Mouse (Mus musculus) skeletal muscle tissue, adult 2 months (tissue): ENCODE measurements around the gene Pnpla7.
A peak's percentile ranks its signal among the peaks of the same experiment; 100 is the strongest.
"Not testable (repeated sequence)": the region's sequence is repeated elsewhere in the genome, so short reads cannot be mapped to it uniquely, and the experiment has no call there.

Experiments
- DNase-seq: peaks from one replicate; pipeline ENCODE4 v3.0.0-alpha.2; 2012; ENCODE audit warnings: low read depth, low spot score

Gene Pnpla7

DNA sequence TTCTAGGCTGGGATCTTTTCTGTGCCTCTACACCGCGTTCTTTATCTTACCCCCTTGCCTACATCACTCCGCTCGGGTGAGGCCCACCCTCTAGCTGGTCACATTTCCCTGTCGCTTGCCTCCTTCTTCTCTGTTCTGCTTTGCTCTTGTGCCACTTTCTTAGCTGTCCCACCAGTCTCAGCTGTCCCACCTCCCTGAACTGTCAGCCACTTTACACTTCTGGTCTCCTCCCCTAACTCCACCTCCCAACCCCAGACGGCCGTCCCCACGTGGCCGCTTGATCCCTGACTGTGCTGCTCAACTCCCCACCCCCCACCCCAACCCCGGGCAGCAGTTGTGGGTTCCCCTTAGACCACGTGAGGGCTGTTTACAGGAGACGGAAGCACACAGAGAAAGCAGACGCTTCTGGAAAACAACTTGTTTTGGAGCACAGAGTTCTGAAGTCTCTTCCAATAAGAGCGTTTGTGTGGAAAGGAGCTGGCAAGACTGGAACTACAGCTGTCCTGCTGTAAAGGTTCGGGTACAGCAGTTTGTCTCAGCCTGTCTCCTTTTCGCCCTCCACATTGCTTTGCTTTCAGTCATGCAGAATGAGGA lies at the start of gene Pnpla7:
Gene Pnpla7, plus strand, starts transcription at position 330 of the 594 bp plus-strand sequence.
- DNase-seq, result peak; percentile 91

DNA sequence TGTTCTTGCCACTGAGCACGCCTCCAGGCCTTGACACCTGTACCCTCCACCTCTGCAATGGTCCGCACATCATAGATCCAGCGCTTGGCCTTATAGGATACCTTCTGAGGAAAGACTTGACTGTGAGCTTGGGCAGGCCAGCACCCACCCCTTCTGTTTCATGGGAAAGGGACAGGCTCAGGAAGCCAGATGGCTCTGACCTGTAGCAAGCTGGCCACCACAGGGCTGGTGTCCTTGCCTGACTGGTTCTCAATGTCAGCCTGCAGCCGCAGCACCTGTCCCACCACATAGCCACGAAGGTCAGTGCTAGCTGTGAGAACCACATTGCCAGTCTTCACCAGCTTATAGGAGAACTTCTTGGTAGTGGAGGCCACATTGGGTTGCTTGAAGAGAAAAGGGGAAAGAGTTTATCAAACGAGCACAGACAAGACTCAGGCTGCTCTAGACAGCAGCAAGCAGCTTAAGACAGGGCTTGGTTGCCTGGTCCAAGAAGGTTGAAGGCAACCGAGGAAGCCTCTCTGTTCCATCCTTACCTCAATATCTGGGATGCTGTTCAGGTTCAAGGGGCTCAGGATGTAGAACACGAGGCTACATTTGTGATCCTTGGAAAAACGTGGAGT lies 49.4 kb upstream of the Pnpla7 start:
- DNase-seq, result no peak

DNA sequence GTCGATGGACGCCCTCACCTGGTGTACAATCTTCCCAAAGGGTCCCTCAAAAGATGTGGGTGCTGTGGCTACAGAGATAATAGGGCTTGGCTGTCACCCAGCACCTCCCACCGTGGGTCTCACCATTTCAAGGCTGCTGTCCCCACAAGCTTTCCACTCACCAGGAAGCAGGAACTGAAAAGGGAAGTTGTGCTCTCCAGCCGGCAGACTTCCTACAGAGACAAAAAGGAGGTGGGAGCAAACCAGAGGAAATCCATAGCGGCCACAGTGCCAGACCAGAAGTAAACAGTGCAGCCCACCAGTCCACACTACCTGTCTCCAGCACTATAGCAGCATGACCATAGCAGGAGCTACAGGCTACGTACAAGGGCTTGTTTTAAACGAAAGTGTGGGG lies 48.9 kb upstream of the Pnpla7 start:
- no peak for DNase-seq

DNA sequence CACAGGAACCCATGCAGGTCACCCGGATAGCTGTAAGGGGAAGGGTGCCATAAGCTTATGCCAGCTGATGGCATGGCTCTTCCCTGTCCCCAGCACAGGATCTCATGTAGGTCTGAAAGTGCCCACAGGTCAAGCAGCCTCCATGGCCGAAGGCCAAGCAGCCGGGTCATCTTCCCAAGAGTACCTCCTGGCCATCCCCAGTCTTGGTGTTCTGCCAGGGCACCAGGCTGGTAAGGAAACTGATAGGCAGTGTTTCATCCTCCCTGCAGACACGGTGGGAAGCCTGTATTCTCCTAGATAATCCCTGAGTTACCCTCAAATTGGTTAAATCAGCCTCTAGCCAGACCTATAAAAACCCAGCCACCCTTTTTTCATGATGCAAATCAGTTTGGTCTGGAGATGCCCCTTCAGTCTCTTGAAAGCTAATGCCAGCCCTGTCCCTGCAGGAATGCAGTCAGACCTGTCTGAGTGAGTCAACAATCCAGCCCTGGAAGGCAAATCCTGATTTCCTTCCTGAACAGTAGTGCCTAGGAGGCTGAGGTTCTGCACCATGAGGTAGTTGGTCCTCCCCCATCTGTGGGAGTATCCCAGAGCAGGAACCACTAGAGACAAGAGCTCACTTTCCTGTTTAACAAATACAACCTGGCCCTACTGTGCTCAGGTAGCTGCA lies 47.9 kb upstream of the Pnpla7 start:
- DNase-seq, result peak; percentile 91

DNA sequence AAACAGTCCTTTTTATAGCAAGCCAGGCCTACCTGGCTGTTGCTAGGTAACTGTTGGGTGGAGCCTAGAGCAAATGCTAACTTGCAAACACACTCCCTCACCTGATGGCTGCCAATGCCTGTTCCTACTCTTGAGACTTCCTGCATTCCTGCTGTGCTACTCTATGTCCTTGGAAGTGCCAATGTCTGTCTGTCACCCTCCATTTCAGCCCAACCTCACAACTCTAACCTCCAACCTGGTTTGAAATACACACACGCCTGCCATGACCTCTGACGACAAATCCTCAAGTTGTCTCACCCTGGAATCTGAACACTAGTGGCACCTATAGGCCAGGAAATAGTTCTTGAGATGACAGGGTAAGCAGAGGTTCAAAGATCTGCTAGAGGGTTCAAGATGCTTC lies 46.7 kb upstream of the Pnpla7 start:
- DNase-seq, result no peak

DNA sequence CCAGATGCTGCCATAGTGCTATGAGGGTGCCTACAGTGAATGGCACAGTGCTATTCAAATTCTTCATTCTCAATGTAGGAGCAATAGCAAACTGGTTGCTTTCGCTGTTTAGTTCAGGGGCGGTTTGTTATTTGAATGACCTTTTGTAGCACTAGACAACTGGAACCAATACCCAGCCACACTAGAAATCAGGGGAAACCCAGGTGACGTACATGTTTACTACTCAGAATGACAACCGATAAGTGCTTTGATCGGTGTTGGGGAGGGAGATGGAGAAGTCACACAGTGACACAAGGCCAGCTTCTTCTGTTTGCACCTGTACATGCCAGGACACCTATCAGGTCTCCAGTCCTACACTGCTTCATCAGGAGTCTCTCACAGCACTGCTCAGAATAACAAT lies 46.2 kb upstream of the Pnpla7 start:
- DNase-seq, result no peak

DNA sequence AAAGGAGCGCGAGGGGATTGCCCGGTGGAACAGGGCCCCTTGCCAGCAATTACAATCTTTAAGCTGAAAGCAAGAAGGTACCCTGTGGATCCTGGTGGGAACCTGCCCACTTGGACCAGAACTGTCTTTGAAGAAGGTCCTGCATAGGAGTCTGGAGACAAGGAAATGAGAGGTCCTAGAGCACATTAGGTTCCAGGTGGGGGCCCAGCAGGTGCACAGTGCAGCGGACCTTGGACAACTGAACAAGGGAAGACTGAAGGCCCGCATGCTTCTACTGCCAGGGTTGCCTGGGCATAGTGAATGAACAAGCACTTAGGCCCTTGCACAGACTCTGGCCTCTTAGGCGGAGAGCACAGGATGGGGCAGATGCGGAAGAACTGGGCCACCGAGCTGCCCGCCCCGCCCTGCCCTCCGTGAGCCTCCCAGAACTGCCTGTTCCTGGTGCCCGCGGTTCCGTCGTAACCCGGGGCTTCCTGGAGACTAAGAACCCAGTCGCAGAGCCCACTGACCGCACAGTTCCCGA lies 41.3 kb upstream of the Pnpla7 start:
- DNase-seq, result no peak

DNA sequence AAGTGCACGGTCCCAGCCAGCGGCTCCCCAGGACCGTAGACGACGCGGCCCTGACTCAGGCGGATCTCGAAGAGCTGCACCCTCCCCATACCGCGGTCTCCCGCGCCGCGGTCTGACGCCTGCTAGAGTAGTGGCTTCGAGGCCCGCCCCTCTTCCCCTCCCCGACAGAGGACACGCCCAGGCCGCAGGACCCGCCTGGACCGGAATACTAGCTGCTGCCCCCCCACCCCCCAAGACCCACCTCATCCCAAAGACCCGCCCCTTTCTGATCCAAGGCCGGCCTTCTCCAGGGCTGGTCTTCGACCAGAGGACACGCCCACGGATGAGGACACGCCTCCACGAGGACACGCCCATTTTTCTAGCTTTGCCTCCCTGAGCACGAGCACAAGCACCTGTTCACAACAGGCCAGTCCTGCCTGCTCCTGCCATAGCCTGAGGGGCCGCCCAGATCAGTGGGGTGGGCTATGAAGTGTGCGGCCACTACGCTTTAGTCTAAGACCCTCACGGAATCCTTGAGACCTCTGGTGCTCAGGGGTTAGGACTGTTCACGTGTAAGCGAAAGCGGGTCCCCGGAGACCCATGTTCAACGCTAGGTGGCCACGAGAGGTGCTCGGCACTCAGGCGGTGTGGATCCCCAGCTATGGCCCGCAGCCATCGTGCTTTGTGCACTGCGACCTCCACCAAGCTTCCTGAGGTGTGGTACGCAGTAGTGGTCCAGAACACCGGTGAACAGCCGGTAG lies 40.6 kb upstream of the Pnpla7 start, which contains the start of gene Arrdc1:
Gene Arrdc1, minus strand, starts transcription at position 196 of the 740 bp plus-strand sequence.
- DNase-seq, result peak; percentile 94

DNA sequence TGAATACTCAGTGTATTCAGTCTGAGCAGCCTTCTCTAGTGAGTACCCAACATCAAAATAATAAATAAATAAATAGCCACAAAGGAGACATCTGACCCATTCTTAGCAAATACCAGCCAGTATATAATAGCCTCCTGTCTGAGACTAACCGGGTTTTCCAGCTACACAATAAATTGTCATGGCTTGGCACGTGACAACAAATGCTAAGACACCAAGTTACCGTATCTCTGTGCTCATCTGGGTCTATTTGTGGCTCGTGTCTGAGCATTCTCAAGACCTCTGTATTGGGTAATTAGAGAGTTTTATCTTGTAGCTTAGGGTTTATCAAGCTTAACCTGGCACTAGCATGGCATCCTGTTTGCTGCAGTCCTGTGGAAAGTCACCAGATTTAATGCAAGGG lies 33.7 kb upstream of the Pnpla7 start:
- DNase-seq, result no peak

DNA sequence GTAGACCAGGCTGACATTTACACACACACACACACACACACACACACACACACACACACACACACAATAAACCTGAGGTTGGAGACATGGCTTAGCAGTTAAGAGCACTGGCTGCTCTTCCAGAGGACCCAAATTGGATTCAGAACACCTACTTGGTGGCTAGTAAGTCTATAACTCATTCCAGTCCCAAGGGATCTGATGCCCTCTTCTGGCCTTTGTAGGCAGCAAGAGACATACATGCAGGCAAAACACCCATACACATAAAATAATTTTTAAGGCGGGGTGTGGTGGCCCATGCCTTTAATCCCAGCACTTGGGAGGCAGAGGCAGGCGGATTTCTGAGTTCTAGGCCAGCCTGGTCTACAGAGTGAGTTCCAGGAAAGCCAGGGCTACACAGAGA lies 31.5 kb upstream of the Pnpla7 start:
- peak; percentile 26 for DNase-seq

DNA sequence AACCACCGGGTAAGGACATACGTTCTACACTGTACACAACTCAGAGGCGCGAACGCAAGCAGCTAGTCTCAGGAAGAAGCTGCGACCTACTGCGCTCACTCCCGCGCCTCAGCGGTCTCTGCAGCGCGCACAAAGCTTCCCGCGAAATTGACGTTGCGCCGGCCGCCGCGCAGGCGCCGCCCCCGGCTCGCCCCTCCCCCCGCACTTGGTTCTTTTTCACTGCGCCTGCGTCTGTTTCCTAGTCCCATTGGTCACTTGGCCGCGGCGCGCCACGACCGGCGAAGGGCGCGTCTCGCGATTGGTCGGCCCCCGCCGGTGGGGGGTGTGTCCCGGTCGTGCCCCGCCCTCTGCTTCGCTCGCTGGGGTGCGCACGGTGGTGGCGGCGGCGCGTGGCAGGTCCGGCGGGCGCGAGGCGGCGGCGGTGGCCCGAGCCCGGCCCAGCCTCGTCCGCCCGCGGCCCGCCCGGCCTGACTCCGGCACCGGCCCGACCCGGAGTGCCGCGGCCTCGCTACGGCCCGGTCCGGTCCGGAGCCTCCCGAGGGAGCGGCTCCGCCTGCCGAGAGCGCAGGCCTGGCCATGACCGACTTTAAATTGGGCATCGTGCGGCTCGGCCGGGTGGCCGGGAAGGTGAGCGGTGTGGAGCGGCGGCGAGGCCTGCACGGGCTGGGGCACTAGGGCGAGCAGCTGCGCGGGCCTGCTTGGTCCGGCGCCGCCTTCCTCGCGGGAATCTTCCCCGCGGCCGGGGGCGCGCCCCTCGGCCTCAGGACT lies 26.2 kb upstream of the Pnpla7 start, which contains the start of gene Zmynd19:
Gene Zmynd19, plus strand, starts transcription at position 372 of the 768 bp plus-strand sequence.
- peak; percentile 93 for DNase-seq

DNA sequence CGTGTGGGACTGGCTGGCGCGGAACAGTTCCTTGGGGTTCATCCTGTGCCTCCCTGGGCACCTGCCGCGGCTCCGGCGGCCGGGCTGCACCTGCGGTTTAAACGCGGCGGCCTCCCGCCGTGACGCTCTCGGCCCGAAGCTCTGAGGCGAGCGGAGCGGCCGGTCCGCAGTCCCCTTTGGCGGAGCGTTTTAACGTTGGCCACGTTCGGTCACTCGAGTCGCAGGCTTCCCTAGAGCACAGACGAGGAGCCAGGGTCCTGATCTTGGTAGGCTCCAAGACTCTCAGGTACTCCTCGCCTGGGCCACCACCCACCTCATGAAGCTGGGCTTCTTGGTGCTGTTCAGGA lies 25.7 kb upstream of the Pnpla7 start:
- DNase-seq, result no peak

DNA sequence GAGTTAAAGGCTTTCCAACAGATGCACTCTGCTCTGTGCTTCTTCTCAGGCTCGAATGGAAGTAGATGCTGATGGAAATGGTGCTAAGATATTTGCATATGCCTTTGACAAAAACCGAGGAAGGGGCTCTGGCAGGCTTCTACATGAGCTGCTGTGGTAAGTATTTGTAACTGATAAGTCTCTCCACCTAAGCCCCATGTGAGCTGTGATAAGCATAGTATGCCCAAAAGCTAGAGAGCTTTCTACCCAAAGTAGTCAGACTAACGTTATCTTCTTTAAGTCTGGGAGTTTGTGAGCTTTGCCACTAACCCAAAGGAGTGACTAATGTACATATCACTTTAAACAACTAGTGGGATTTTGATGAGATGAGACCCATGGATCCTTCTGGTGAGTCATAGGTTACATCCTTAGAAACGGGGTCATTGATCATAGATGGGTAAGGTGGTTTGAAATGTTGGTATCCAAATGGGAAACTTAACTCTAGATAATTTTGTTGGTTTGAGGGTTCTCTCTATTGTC lies 23.2 kb upstream of the Pnpla7 start:
- no peak for DNase-seq

DNA sequence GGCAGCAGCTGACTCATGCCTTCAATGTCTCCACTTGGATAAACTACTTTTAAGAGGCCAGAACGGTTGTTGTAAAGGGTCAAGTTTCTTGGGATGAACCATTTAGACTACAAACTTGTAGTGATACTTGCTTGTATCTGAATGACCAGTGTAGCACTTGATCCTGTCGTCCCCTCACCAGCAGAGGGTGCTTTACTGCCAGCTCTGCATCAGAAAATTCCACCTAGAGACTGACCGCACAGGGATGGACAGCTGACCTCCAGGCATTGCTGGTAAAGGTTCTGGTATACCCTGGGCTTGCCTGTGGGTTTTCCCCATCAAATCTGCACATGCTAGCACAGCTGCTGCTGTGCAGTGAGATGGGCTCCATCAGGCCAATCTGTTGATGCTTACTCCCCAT lies 14.9 kb upstream of the Pnpla7 start:
- no peak for DNase-seq

DNA sequence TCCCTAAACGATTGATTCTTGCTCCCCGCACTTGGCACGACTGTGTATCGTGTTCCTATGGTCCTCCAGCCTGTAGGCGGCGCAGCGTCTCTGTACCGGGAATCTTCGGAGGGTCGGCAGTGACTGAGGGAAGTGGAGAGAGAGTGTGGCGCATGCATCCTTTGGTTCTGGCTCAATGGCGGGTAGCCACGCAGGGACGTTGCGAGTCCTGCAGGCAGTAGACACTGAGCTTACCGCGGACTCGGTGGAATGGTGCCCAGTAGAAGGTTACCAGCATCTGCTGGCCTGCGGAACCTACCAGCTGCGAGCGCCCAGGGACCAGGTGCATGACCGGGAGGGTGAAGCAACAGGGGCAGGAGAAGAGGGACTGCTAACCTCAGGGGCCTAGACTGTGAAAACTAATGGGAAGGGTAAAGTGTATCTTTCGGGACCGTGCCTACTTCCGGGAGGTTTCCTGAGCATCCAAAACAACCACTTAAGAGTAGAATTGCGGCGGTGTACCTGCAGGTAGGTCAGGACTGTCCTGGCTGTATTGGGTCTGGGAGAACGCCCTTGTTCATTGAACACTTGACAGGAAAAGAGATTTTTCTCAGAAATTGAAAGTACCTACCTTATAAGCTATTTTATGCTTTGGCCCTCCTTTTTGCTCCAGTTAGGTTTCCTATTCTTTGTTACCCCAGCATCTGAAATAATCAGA lies 13.4 kb upstream of the Pnpla7 start, which contains the start of gene Dph7:
Gene Dph7, plus strand, starts transcription at position 97 of the 697 bp plus-strand sequence.
- peak; percentile 55 for DNase-seq

DNA sequence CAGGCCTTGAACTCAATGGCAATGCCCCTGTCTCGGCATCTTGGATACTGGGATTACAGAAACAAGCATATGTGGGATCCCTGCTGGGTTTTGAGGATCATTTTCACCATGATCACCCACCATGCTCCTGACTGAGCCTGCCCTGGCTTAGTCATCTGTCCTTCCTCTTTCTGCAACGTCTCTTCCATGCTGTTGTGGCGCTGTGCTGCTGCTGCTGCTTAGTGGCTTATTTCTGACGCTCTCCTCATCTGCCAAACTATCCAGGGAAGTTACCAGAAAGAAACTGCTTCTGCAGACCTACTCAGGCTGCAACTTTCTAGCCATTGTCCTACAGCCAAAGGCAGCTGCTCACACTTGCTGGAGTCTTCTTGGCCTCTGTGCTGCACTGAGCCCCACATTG lies 5.4 kb upstream of the Pnpla7 start:
- no peak for DNase-seq

DNA sequence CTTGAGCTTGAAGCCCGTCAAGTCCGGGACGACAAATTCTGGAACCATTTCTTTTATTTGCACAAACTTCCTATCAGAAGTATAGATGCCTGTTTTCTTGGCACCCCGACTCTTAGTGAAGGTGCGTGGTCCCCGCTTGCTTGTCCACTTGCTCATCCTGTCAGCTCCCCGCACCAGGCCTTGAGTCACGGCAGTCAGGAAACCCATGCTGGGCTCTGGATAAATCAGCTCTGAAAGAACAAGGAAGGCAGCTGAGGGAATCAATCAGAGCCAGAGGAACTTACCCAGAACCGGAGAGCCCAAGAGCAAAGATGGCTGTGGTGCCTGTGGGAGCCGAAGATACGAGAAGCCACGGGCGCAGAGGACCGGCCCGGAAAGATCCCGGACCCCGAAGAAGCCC lies 1.4 kb upstream of the Pnpla7 start:
- DNase-seq, result not testable (repeated sequence)

DNA sequence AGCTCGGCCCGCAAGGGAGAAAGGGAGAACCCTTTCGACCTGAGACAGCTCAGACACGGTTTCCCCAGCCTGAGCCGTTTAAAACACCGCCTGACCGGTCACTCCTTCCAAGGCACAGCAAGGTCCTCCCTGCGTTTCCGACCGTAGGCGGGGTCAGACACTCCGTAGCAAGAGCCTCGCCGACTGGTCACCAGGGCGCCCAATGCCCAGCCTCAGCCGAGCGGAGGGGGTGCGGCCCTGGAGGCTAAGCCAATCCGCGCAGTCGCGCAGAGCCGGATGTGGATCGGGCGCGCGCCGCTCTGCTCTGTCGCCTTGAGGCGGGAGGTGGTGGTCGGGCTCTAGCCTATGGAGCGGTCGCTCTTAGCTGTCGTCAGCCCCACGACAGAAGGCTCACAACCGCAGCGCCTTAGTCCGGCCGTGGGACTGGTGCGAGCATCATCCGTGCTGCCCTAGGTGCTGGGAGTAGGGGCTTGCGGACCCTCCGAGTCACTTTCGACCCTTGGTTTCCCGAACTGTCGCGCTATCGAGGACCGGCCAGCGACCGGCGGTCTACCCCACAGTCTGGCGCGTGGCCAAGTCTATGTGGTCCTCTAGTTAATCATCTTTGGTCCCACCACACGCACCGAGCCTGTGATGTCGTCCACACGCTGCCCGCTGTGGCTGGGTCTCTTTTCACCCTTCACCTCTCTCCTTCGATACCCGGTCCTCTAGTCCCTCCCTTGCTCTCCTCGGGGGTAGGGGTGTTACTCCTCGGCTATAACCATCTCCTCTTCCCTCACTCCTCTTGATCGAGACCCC lies 728 bp upstream of the Pnpla7 start, which contains the start of gene Mrpl41:
Gene Mrpl41, minus strand, starts transcription at position 193 of the 798 bp plus-strand sequence.
- peak; percentile 97 for DNase-seq

DNA sequence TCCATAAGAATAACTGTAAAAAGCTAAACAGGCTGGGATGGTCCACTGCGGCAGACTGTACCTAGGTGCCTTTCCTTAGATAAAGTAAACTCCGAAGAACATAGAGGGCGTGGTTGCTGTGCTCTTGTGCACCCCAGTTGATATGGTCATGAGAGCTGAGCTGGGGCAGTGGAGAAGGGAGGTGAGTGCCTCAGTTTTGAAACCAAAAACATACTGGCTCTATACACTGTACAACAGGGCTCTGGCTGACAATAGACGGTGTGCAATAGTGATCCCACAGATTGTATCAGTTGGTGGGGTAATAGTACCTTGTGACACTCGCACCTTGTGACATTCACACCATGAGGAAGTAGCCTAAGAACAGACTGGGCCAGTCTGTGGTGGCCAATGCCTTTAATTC lies 1.1 kb downstream of the Pnpla7 start:
- no peak for DNase-seq
